Mouse (Mus musculus) adipocyte (in vitro differentiated cells): ENCODE measurements around the gene Rpl38.
A peak's percentile ranks its signal among the peaks of the same experiment; 100 is the strongest.

Experiments used
- DNase-seq: peaks from one replicate; pipeline ENCODE4 v3.0.0-alpha.2; 2016; ENCODE audit warnings: low spot score

Gene Rpl38

GRCm38 (mm10) chr11:114679582-114679981, 11.3 kb downstream of the Rpl38 start:
- DNase-seq: peak; percentile 25

GRCm38 (mm10) chr11:114680291-114680690, 12.0 kb downstream of the Rpl38 start:
- DNase-seq: no peak

DNA sequence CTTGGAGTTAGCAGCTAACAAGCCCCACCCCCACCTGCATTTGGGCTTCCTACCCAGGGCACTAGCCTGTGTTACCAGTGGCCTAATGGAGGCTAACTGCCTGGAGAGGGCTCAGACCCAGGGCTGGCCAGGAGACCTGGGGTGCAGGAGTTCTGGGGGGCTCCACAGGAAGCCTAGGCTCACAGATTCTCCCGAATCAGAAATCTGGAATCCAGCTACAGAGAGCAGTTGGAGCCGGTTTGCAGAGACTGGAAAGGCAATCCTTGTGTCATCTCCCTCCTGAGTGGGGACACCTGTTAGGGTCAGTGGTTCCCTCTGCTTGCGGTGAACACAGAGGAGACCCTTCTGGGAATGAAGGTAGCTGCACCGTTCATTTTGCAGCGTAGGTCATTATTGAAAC, 12.7 kb downstream of the Rpl38 start:
- DNase-seq: no peak

DNA sequence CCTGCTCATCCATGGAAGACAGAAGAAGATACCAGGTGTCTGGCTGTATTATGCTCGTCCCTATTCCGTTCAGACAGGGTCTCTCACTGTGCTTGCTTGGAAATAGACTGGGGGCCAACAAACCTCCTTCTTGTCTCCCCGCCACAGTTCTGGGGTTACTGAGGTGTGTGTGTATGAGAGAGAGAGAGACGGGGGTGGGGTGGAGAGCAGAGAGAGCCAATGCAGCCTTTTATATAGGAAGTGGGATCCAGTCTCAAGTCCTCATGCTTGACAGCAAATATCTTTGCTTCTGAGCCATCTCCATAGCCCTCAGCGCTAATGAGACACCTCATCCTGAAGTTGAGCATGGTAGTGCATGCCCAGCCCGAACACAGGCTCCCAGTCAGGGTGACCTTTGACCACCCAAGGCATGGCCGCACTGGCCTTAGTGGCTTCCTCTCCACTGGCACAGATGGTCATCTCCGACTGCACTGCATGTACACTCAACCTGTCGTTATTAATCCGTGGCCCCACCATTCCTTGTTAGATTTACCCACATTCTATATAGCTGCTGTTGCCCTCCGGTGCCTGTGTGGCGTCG, 14.1 kb downstream of the Rpl38 start:
- DNase-seq: no peak

DNA sequence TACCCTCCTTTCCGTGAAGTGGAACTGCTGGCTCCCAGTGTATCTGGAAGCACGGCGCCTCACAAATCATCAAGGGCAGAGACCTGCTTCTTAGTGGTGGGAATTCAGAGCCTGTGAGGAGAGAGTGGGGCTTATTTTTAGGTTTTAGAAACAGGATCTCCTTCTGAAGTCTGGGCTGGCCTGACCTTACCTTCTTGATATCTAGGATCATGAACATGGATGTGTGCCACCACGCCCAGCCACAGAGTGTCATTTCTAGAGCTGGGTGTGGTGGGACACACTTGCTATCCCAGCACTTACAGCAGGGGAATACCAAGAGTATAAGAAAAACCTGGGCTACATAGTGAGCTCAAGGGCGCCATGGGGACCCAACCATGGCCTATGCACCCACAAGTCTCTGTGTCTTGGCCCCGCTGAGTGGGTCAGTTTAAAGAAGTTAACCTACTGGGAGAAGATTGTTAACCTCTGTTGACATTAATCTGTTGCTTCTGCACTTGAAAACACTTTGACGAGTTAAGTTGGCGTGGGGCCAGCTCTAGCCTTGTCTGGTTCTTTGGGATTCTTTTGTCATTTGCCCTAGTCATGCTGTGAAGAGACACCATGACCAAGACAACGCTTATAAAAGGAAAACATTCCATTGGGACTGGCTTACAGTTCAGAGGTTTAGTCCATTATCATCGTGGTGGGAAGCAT, 14.9 kb downstream of the Rpl38 start:
- peak; percentile 56 for DNase-seq

DNA sequence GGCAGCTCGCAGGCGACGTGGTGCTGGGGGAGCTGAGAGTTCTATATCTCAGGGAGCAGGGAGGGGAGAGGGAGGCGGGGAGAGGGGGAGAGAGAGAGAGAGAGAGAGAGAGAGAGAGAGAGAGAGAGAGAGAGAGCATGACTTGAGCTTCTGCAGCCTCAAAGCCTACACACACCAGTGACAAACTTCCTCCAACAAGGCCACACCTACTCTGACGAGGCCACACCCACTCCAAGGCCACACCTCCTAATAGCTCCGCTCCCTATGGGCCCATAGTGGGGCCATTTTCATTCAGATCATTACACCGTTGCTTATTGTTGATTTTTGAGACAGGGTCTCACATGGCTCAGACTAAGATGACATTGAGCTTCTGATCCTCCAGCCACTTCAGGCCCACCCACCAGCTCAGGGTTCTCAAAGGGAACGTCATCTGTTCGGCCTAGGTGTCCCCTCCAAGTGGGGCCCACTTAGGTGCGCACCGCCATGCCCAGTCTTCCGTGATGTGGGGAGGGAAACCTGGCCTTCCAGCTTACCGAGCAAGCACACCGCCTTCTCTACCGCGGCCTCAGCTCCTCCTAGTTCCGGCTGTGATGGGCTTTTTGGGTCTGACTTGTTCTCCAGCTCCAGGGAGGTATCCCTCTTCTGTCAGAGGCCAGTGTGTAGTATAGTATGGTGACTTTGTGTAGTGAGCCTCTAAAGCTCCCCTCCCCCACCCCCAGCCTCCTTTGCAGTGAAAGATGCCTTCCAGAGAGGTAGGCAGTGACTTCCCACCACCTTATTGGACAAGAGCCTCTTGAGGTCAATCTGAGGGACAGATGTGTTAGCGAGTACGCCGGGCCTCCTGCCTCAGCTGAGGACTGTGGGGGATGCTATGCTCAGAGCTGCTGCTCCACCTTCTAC, 15.6 kb downstream of the Rpl38 start:
- no peak for DNase-seq

- DNase-seq: no peak
These were observed 16.5 kb downstream of the Rpl38 start for GRCm38 (mm10) chr11:114684627-114685373.

DNA sequence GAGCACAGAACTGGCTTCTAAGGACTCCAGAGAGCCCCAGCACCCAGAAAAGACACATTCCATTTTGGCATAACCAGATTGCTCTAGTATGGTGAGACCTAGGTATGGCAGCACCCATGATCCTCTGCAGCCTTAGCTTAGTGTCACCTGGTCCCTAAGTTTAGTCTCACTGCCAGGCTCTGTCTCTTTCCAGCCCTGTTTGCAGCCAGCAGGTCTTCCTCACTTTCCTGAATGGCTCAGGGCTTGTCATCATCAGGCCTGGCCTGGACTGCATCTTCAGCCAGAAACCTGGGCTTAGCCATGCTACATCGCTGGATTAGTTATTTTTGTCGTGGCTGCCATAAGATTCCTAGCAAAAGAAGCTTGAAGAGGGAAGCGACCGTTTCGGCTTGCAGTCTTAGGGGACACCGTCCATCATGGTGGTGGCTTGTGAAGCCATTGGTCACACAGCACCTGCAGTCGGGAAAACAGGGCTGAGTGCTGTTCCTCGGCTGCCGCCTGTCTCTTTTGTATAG, 17.3 kb downstream of the Rpl38 start:
- no peak for DNase-seq

DNA sequence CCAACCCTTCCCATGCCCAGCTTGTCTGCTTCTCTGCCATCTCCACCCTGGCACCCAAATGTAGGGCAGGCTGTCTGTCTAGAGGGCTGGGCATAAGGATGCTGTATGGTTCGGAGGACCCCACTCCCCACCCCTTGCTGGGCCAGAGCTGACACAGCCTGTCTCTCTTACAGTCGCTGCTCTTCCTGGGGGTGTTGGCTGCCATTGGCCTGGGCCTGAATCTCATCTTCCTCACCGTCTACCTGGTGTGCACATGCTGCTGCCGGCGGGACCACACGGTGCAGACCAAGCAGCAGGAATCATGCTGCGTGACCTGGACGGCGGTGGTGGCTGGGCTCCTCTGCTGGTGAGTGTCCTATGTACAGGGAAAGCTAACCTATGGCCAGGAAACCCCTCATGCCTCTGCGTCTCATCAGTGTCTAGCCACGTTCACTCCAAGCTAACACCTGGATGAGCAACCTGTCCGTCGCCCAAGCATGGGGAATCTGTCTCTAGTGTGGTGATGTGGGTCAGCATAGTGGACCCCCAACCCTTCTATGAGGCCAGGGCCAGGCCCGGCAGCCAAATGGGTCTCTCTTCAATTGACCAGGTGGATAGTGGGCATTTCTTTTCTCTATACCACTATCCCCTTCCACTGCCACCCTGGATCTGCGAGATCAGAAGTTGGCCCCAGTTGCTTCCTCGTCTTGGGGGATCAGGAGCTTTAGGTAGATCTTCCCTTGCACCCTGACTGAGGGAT, 18.1 kb downstream of the Rpl38 start:
- no peak for DNase-seq

DNA sequence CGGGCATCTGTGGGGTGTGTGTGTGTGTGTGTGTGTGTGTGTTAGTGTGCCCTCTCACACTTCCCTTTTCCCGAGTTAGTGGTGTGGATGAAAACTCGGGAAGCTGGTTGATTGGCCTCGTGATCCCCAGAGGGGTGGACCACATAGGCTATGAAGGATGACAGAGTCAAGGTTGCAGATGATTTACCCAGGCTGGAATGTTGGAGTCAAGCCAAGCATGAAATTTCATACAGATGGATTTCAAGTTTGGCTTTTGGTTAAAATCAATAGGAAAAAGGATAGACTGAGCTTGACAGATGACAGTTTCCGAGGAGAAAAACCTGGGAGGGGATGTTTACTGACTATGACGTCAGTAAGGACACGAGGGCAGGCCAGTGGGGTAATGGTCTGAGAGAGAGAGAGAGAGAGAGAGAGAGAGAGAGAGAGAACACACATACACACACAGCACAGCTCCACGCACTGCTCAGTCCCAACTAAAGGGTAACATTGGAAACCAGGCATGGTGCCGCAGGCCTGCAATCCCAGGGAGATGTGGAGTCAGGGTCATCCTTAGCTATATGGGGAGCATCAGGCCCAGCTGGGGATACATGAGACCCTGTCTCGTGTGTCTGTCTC, 19.4 kb downstream of the Rpl38 start:
- peak; percentile 42 for DNase-seq

- no peak for DNase-seq
These were observed 20.4 kb downstream of the Rpl38 start for GRCm38 (mm10) chr11:114688729-114689128.

DNA sequence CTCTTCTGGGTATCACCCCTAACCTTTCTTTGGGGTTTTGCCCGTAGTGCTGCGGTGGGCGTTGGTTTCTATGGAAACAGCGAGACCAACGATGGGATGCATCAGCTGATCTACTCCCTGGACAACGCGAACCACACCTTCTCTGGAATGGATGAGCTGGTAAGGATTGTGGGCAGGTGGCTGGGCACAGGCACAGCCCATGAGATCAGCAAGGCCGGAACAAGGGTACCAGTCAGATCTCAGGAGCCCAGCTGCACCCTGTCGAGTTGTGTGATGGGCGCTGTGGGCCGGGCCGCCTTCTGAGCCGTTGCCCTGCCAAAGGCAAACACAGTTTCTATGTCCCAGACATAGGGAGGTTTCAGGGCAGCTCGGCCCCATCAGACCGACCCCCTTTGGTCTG, 21.9 kb downstream of the Rpl38 start:
- no peak for DNase-seq

- DNase-seq: no peak
These were observed 23.3 kb downstream of the Rpl38 start for GRCm38 (mm10) chr11:114691454-114692182.

GRCm38 (mm10) chr11:114692601-114693000, 24.3 kb downstream of the Rpl38 start:
- no peak for DNase-seq

DNA sequence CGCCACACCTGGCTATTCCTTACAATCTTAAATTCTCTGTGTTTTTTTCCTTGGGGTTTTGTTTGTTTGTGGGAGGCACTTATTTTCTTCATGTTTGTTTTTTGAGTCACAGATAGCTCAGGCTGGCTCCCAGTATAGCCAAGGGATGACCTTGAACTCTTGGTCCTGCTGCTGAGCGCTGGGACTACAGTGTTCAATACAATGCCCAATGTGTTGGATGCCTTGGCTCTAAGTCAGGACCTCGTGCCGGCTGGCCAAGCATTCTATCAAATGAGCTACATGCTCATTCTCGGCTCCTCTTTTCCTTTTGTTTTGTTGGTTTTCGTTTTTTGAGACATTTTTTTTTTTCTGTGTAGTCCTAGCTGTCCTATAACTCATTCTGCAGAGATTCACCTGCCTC, 25.1 kb downstream of the Rpl38 start:
- DNase-seq: no peak

GRCm38 (mm10) chr11:114694451-114694850, 26.1 kb downstream of the Rpl38 start:
- no peak for DNase-seq

- no peak for DNase-seq
These were observed 30.2 kb downstream of the Rpl38 start for GRCm38 (mm10) chr11:114698496-114698895.

- no peak for DNase-seq
These were observed 31.2 kb downstream of the Rpl38 start for GRCm38 (mm10) chr11:114699511-114699910.

- DNase-seq: no peak
These were observed 34.1 kb downstream of the Rpl38 start for GRCm38 (mm10) chr11:114702311-114702995.

DNA sequence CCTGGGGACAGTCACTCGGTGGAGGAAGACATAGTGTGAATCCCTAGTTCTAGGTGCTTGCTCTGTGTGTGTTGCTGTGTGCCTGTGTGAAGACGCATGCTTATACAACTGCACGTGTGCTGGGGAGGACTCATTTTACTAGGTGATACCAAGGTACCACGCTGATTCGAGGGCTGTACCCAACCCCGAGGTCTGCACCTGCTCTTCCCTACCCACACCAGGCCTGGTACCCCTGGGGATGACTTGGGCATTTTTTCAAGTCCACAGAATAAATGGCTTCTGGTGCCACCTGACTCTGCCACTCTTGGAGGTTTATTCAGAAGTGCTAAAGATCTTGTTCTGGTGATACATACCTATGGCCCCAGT, 34.7 kb downstream of the Rpl38 start:
- DNase-seq: no peak
